In genomic region chr8:47783544-47783943, GRCm38 (mm10) we compare ENCODE assay signal across 31 mouse cellular contexts. TPM values are rescaled to one million over a fixed set of nuclear protein-coding genes. Genes with fewer than 3 reads are reported as not detected.
"Had no signal": no experiment of that assay in that cellular context is flagged by ENCODE, and none has a peak within 500 bp of the region (broad histone marks: within the 10 kb centered on the region; RNA-seq: fewer than 3 reads in every experiment).

No protein-coding gene starts in this region.

- H3K4me3 ChIP-seq: megakaryocyte, embryonic 14.5 days; midbrain, embryonic 10.5 days; midbrain, embryonic 13.5 days; myocyte; neural tube, embryonic 13.5 days had no signal

- H3K4me1 ChIP-seq: megakaryocyte, embryonic 14.5 days had no signal

- DNase-seq: kidney, adult 18-20 months; kidney, adult 9 months; kidney, postnatal 14 days; kidney, postnatal 4 days; layer of hippocampus, postnatal 36 days; liver, postnatal 0 days; lung, embryonic 14.5 days; retina, postnatal 1 day; thymus, adult 2 months; thymus, postnatal 14 days; thymus, postnatal 4 days had no signal

- ATAC-seq: liver, postnatal 0 days; lung, postnatal 0 days; midbrain, embryonic 13.5 days; midbrain, embryonic 16.5 days had no signal

- H3K27ac ChIP-seq: liver, embryonic 14.5 days; midbrain, embryonic 10.5 days; midbrain, embryonic 13.5 days; neural tube, embryonic 13.5 days had no signal

RNA-seq across cellular contexts. Expression of gene Cldn24, which starts 38.4 kb away (rescaled TPM):
- total RNA-seq: layer of hippocampus, adult 18-20 months; layer of hippocampus, postnatal 10 days; layer of hippocampus, postnatal 36 days; left cerebral cortex, postnatal 25 days; monocyte, adult 5-6 weeks; neutrophil, adult 5-6 weeks had no signal
- polyA plus RNA-seq: kidney, embryonic 16.5 days; limb, embryonic 11.5 days; limb, embryonic 14.5 days; liver, embryonic 11.5 days; liver, embryonic 14.5 days; liver, postnatal 0 days; lung, embryonic 14.5 days; lung, postnatal 0 days; midbrain, embryonic 10.5 days; midbrain, embryonic 13.5 days; midbrain, embryonic 16.5 days; myocyte; neural tube, embryonic 13.5 days; spleen, adult 2 months; stomach, embryonic 16.5 days; thymus, adult 2 months had no signal

RNA-seq across cellular contexts. Expression of gene Cldn22, which starts 40.7 kb away (rescaled TPM):
- total RNA-seq: monocyte, adult 5-6 weeks; neutrophil, adult 5-6 weeks had no signal
- polyA plus RNA-seq: kidney, embryonic 16.5 days; limb, embryonic 11.5 days; liver, embryonic 11.5 days; liver, embryonic 14.5 days; liver, postnatal 0 days; lung, embryonic 14.5 days; lung, postnatal 0 days; midbrain, embryonic 10.5 days; midbrain, embryonic 13.5 days; midbrain, embryonic 16.5 days; myocyte; neural tube, embryonic 13.5 days; small intestine, adult 2 months; stomach, embryonic 16.5 days had no signal
